Mouse (Mus musculus): ENCODE data around the gene Smim24. TPM values are rescaled to one million over a fixed set of nuclear protein-coding genes. Genes with fewer than 3 reads are reported as not detected.

Smim24 gene
- total RNA-seq, 2 experiments from 2014 or later: 1.8 to 2.4 TPM

- DNase-seq (ENCODE audit: low spot score in 2 of 2): peak in 1 of 2 experiments; percentile 80
Measured at GRCm38 (mm10) chr10:81407539-81408423, 14.9 kb downstream of the Smim24 start.

GRCm38 (mm10) chr10:81408424-81408729 is 15.5 kb downstream of the Smim24 start:
- DNase-seq (ENCODE audit: low spot score in 2 of 2): no peak

- peak in 1 of 2 experiments; percentile 73 for DNase-seq (ENCODE audit: low spot score in 2 of 2)
Measured at GRCm38 (mm10) chr10:81408871-81409291, 16.0 kb downstream of the Smim24 start.

GRCm38 (mm10) chr10:81409330-81409729 is 16.5 kb downstream of the Smim24 start:
- DNase-seq (ENCODE audit: low spot score in 2 of 2): no peak

- no peak for DNase-seq (ENCODE audit: low spot score in 2 of 2)
Measured at GRCm38 (mm10) chr10:81410350-81410749, 17.5 kb downstream of the Smim24 start.

GRCm38 (mm10) chr10:81410981-81411380 is 18.1 kb downstream of the Smim24 start:
- no peak for DNase-seq (ENCODE audit: low spot score in 2 of 2)

GRCm38 (mm10) chr10:81411471-81412400 is 18.9 kb downstream of the Smim24 start:
- peak in 1 of 2 experiments; percentile 71 for DNase-seq (ENCODE audit: low spot score in 2 of 2)

GRCm38 (mm10) chr10:81412586-81413309 is 19.9 kb downstream of the Smim24 start:
- DNase-seq (ENCODE audit: low spot score in 2 of 2): no peak

- peak; percentile 73 to 86 for DNase-seq (ENCODE audit: low spot score in 2 of 2)
Measured at GRCm38 (mm10) chr10:81413310-81414261, 20.7 kb downstream of the Smim24 start.

GRCm38 (mm10) chr10:81414682-81415081 is 21.8 kb downstream of the Smim24 start:
- no peak for DNase-seq (ENCODE audit: low spot score in 2 of 2)

GRCm38 (mm10) chr10:81415146-81415545 is 22.3 kb downstream of the Smim24 start:
- no peak for DNase-seq (ENCODE audit: low spot score in 2 of 2)

GRCm38 (mm10) chr10:81415549-81416310 is 22.9 kb downstream of the Smim24 start:
- no peak for DNase-seq (ENCODE audit: low spot score in 2 of 2)

- DNase-seq (ENCODE audit: low spot score in 2 of 2): peak; percentile 85 to 87
Measured at GRCm38 (mm10) chr10:81416581-81417226, 23.9 kb downstream of the Smim24 start.

- DNase-seq (ENCODE audit: low spot score in 2 of 2): no peak
Measured at GRCm38 (mm10) chr10:81417227-81418215, 24.7 kb downstream of the Smim24 start.

GRCm38 (mm10) chr10:81418216-81419070 is 25.6 kb downstream of the Smim24 start:
- no peak for DNase-seq (ENCODE audit: low spot score in 2 of 2)

GRCm38 (mm10) chr10:81419111-81419928 is 26.5 kb downstream of the Smim24 start:
- no peak for DNase-seq (ENCODE audit: low spot score in 2 of 2)

All from layer of hippocampus, adult 18-20 months (tissue).